Mouse (Mus musculus) cortical plate, adult 2 months (tissue): ENCODE data around the gene Nup37.

Source experiments
- CTCF ChIP-seq: fragments of 200-500 bp; IDR thresholded peaks from 2 replicates; pipeline ENCODE4 v1.5.1; 2011; ENCODE audit warnings: mild to moderate bottlenecking, control low read depth, low read length; ENCODE audit not compliant: insufficient read depth; ENCODE audit errors: extremely low read depth
- POLR2A ChIP-seq: fragments of 200-500 bp; IDR thresholded peaks from 2 replicates; pipeline ENCODE4 v1.6.1; 2011; ENCODE audit warnings: mild to moderate bottlenecking, low read length, control low read depth; ENCODE audit not compliant: insufficient read depth; ENCODE audit errors: extremely low read depth

DNA sequence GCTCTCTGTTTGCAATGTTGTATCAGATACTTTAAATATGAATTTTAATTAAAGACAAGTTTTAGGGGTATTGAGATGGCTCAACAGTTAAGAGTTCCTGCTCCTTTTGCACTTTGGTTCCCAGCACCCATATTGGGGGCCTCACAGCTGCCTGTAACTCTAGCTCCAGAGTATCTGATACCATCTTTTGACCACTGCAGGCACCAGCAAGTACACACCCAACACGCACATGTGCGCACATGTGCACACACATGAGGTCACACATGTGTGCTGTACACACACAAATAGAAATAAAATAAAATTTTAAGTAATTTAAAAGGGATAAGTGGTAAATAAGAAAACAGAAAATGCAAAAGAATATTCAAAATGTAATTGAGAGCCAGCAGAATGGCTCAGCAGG lies 81.2 kb downstream of the Nup37 start:
- no peak for TF ChIP-seq CTCF
- no peak for TF ChIP-seq POLR2A
